Mouse (Mus musculus): ENCODE results near the gene Pgs1. TPM values are rescaled to one million over a fixed set of nuclear protein-coding genes. Genes with fewer than 3 reads are reported as not detected.
A peak's percentile ranks its signal among the peaks of the same experiment; 100 is the strongest.

Pgs1 gene
- polyA plus RNA-seq, 1 experiment from 2014 or later: 29.6 TPM

DNA sequence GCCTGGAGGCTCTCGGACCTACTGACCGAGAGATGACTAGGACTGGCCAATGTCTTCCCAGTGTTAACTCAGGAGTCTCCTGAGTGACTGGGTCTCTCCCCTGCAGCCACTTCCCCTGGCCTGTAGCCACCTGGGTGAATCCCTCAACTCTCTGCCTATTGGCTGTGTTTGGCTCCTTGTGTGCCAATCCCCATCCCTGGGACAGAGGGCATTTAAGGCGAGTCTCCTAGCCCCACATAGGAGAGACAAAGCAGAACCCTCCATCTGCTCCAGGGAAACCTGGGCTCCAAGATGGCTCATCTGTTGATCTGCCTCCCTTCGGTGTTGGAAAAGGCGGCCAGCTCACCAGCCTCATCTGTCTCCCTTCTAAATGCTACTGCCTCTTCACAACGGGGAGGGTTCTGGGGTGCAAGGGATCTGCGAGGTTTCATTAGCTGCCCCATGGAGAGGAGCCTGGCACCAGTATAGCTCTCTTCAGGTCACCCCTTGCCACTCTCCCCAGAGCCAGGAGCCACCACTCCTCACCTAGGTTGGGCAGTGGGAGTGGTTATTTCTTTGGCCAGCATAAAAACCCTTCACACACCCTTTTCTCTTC, 19.5 kb upstream of the Pgs1 start:
- H3K27me3 ChIP-seq (ENCODE audit: insufficient read depth, low read length): no peaks in the 10 kb centered on the region
- H3K9me3 ChIP-seq (replicated peaks; ENCODE audit: low read length): no peaks in the 10 kb centered on the region
- no peak overlapping the region for H3K27ac ChIP-seq
- peak overlapping the region; percentile 96 for H3K4me2 ChIP-seq (ENCODE audit: low read length)
- 0 out of 2 replicates have a peak overlapping the region, but pooled peaks have one; percentile 23 for H3K9ac ChIP-seq (ENCODE audit: low read depth, low read length)
- peaks cover 43% of the 10 kb centered on the region for H3K4me1 ChIP-seq (replicated peaks; ENCODE audit: insufficient read depth, low read length)
- ATAC-seq (replicated peaks; ENCODE audit: low FRiP score, low read depth) (no peak), DNase-seq (ENCODE audit: low spot score) (no peak)
- H3K4me3 ChIP-seq (replicated peaks; ENCODE audit: low read depth, low read length): peak overlapping the region; percentile 79; the same call in 1 of the 2 replicates
- no peak for TF ChIP-seq CTCF (IDR thresholded peaks at IDR 0.05; ENCODE audit: low read depth)
- WGBS: 69% methylated on average over 7 of the region's 7 CpGs
- H3K36me3 ChIP-seq (ENCODE audit: insufficient read depth, low read length): no peaks in the 10 kb centered on the region

DNA sequence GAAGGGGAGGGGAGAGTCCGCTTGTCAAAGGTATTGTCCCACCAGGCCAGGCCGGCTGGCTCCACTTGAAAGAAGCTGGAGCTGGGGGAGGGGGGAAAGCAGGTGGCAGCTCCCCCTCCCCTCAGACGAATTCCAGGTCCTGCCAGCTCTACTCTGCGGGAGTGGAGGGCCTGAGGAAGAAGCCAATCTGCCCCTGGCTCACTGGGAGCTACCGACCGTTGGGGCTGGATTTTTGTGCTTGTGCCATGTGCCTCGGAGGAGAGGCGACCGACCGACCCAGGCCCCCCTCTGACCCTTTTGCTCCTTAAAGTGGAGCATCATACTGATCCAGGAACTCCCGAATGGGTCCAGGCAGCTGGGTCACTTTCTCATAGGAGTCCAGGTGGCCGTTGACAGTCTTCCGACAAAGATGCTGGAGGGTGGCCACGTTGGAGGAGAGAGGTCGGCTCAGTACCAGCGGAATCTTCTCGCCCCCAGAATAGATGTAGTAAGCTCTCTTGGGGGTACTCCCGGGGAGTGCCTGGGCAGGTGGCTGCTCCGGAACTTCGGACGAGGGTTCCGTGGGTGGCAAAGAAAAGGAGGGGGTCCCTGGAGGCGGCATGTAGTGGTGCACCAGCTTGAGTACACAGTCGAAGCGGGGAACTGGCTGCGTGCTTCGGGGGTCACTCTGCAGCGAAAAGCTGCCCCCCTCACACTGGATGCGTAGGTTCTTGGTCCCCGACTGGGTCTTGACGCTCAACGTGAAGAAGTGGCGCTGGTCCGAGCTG, 18.7 kb upstream of the Pgs1 start:
- no peaks in the 10 kb centered on the region for H3K36me3 ChIP-seq (ENCODE audit: insufficient read depth, low read length)
- no peaks in the 10 kb centered on the region for H3K27me3 ChIP-seq (ENCODE audit: insufficient read depth, low read length)
- H3K4me2 ChIP-seq (ENCODE audit: low read length): peak overlapping the region; percentile 96
- peak overlapping the region; percentile 79 for H3K4me3 ChIP-seq (replicated peaks; ENCODE audit: low read depth, low read length)
- peak overlapping the region; percentile 86 for H3K9ac ChIP-seq (ENCODE audit: low read depth, low read length)
- H3K27ac ChIP-seq: 0 out of 2 replicates have a peak overlapping the region, but pooled peaks have one; percentile 96
- DNase-seq (ENCODE audit: low spot score): no peak
- 20% methylated on average over 34 of the region's 34 CpGs for WGBS
- no peaks in the 10 kb centered on the region for H3K9me3 ChIP-seq (replicated peaks; ENCODE audit: low read length)
- peaks cover 35% of the 10 kb centered on the region for H3K4me1 ChIP-seq (replicated peaks; ENCODE audit: insufficient read depth, low read length)
- ATAC-seq (replicated peaks; ENCODE audit: low FRiP score, low read depth): no peak
- TF ChIP-seq CTCF (IDR thresholded peaks at IDR 0.05; ENCODE audit: low read depth): no peak

DNA sequence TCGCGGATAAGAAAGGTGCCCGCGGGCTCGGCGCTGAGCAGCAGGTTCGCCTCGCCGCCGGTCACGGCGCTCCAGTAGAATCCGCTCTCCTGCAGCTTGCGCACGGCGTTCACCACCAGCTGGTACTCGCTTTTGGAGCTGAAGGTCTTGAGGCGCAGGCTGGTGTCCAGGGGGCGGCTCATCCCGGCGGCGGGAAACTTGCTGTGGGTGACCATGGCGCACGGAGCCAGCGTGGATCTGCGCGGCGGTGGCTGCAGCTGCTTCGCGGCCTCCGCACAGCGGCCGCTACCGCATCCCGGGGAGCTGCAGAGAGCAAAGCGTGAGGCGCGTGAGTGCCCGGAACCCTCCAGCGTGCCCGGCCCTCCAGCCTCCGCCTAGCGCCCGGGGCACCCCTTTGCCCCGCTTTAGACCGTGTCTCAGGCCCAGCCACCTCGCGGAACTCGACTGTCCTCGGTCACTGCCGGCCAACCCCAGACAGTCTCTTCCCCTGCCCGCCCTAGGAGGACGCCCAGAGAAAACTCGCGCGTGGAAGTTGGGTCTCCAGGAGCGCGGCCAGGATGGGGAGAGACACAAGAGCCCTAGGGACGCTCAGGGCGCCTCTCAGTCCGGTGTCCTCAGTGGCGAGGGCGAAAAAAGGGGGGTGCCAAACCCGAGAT, 17.9 kb upstream of the Pgs1 start:
- DNase-seq (ENCODE audit: low spot score) (peak; percentile 50), ATAC-seq (replicated peaks; ENCODE audit: low FRiP score, low read depth) (no peak; the same call in 1 of the 2 replicates)
- Histone ChIP-seq H3K4me3 (replicated peaks; ENCODE audit: low read depth, low read length) (peak overlapping the region; percentile 79), H3K27ac (peak overlapping the region; percentile 96), H3K27me3 (ENCODE audit: insufficient read depth, low read length) (no peaks in the 10 kb centered on the region), H3K36me3 (ENCODE audit: insufficient read depth, low read length) (no peaks in the 10 kb centered on the region), H3K4me2 (ENCODE audit: low read length) (peak overlapping the region; percentile 96), H3K9me3 (replicated peaks; ENCODE audit: low read length) (no peaks in the 10 kb centered on the region), H3K4me1 (replicated peaks; ENCODE audit: insufficient read depth, low read length) (peaks cover 30% of the 10 kb centered on the region), H3K9ac (ENCODE audit: low read depth, low read length) (peak overlapping the region; percentile 86)
- no peak for TF ChIP-seq CTCF (IDR thresholded peaks at IDR 0.05; ENCODE audit: low read depth)
- WGBS: 1% methylated on average over 64 of the region's 64 CpGs

DNA sequence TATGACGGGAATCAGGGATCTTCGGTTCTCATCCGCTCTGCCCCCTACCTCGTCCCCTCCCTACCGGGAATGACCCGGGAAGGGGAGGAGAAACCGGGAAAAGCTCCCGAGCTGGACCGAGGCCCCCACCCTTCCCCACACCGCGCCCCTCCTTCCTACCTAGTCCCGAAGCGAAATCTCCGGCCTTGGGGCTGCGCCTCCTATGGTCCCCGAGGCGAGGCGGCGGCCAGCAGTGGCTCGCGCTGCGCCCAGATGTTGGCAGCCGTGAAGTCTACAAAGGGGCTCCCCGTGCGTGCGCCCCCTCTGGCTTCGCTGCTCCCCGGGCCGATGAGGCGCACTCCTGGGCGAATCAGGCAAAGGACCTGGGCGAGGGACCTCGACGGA, 17.4 kb upstream of the Pgs1 start:
- no peaks in the 10 kb centered on the region for H3K36me3 ChIP-seq (ENCODE audit: insufficient read depth, low read length)
- ATAC-seq (replicated peaks; ENCODE audit: low FRiP score, low read depth) (peak; percentile 34), DNase-seq (ENCODE audit: low spot score) (peak; percentile 74)
- peak overlapping the region; percentile 79 for H3K4me3 ChIP-seq (replicated peaks; ENCODE audit: low read depth, low read length)
- peak overlapping the region; percentile 86 for H3K9ac ChIP-seq (ENCODE audit: low read depth, low read length)
- peak overlapping the region; percentile 96 for H3K27ac ChIP-seq
- no peaks in the 10 kb centered on the region for H3K27me3 ChIP-seq (ENCODE audit: insufficient read depth, low read length)
- peak overlapping the region; percentile 96 for H3K4me2 ChIP-seq (ENCODE audit: low read length)
- peak; percentile 49 for TF ChIP-seq CTCF (IDR thresholded peaks at IDR 0.05; ENCODE audit: low read depth)
- H3K4me1 ChIP-seq (replicated peaks; ENCODE audit: insufficient read depth, low read length): peaks cover 30% of the 10 kb centered on the region
- H3K9me3 ChIP-seq (replicated peaks; ENCODE audit: low read length): no peaks in the 10 kb centered on the region
- WGBS: under 1% methylated on average over 33 of the region's 34 CpGs

DNA sequence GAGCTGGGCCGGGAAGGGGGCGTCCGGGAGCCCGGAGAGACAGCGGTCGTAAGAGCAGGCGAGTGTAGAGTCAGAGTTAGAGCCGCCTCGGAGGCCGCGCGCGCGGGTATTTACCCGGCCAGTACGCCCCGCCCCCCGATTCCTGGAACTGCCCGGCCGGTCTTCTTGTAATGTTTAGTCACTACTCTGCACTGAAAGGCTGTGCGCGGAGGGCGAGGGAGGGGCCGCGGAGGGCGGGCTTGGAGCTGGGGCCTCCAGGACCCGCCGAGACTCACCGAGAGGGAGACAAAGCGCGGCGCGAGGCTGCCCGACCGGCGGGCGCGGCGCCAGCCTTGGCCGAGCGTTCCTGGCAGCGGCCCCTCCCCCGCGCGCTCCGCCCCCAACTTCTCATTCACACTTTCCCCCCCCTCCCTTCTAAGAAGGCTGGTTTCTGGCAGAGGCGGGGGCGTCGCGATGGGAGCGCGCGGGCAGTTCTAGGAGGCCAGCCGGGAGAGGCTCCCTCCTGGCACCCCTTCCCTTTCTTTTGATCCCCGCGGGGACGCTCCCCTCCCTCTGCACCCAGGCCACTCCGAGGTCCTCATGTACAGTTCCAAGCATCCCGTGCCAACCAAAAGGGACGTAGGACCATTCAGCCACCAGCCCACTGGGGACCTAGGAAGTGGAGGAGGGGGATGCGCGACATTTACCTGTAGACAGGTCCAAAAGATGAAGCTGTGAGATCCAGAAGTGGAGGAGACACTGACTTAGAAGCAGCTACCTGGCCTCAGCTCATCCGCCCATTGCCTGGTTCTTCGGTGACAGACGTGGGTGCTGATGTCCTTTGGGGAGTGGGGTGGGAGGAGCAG, 16.8 kb upstream of the Pgs1 start:
- Histone ChIP-seq H3K9me3 (replicated peaks; ENCODE audit: low read length) (no peaks in the 10 kb centered on the region), H3K4me2 (ENCODE audit: low read length) (peak overlapping the region; percentile 96), H3K9ac (ENCODE audit: low read depth, low read length) (peak overlapping the region; percentile 86), H3K4me3 (replicated peaks; ENCODE audit: low read depth, low read length) (peak overlapping the region; percentile 79), H3K36me3 (ENCODE audit: insufficient read depth, low read length) (no peaks in the 10 kb centered on the region), H3K27me3 (ENCODE audit: insufficient read depth, low read length) (no peaks in the 10 kb centered on the region), H3K27ac (peak overlapping the region; percentile 96), H3K4me1 (replicated peaks; ENCODE audit: insufficient read depth, low read length) (peaks cover 27% of the 10 kb centered on the region)
- ATAC-seq (replicated peaks; ENCODE audit: low FRiP score, low read depth): peak; percentile 87
- WGBS: under 1% methylated on average over 52 of the region's 65 CpGs
- peak; percentile 99 for DNase-seq (ENCODE audit: low spot score)
- no peak for TF ChIP-seq CTCF (IDR thresholded peaks at IDR 0.05; ENCODE audit: low read depth)

All from kidney, postnatal 0 days (tissue).